Mouse (Mus musculus) mouse embryonic stem cell (cell line): ENCODE results near the gene Rtel1.

Source experiments
- in situ Hi-C, 2 experiments: fragments of 300-500 bp; cut with MboI; formaldehyde crosslinking; loops; 1 replicate in 1 of 2; 3 replicates in 1 of 2; pipeline ENCODE4 v1.14.3; 2019 to 2020; ENCODE audit warnings: low sequenced_read_pairs in 2 of 2, low pct_unique_long_range_greater_than_20kb in 1 of 2, mixed read lengths in 1 of 2; ENCODE audit not compliant: unreplicated experiment in 1 of 2

The Rtel1 gene

DNA sequence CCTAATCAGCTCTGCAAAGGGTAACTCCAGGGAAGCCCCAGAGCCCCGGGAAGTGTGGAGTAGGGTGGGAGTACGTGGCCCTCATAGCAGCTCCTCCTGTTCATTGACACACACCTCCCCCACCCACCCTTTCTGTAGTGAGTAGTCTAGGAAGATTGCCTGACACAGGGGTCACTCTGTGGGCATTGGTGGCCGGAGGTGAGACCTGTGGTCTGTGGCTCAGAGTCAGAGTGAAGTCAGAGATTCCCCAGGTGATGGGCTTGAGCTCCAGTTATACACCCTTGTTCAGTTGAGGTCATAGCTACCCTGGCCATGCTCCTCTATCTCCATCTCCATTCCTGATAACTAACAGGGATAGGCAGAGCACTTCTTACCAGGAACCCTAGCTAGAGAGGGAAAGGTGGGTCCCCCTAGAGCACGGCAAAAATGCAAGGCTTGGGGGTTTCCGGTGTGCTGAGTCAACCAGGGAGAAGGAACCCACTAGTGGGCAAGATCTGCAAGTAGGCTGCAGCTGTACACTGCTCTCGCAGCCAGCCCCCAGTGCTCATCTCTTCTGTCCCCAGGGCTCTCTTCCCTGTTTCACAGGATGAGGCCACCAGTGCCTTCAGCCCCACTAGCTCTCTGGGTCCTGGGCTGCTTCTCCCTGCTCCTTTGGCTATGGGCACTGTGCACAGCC is 62.2 kb downstream of the Rtel1 start:
- in situ Hi-C loops = no loop called here

- in situ Hi-C loops = no loop called here
These were observed 64.9 kb downstream of the Rtel1 start for GRCm38 (mm10) chr2:181384463-181384862.

DNA sequence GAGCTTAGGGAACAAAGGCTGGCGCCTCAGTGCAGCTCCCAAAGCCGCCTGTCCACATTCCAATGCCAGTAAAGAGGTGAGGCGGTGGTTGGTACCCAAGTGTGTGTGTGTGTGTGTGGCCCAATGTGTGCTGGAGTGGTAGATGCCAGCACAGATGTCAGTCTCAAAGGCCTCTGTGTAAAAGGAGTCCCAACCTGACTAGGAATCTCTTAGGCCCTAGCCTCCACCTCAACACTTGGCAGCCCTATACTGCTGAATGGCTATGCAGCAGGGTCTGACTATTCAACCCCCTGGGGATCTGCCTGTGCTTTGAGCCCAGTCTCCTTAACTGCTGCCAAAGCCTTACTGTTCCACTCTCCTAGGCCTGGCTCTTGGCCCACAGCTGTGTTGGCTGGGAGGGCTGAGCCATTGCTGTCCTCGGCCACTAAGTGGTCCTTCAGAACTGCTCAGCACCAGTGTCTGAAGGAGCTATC is 65.4 kb downstream of the Rtel1 start:
- in situ Hi-C loops = no loop called here

- in situ Hi-C loops = no loop called here
These were observed 66.3 kb downstream of the Rtel1 start for GRCm38 (mm10) chr2:181385885-181386284.

GRCm38 (mm10) chr2:181386663-181387210 is 67.2 kb downstream of the Rtel1 start:
- in situ Hi-C loops = no loop called here

DNA sequence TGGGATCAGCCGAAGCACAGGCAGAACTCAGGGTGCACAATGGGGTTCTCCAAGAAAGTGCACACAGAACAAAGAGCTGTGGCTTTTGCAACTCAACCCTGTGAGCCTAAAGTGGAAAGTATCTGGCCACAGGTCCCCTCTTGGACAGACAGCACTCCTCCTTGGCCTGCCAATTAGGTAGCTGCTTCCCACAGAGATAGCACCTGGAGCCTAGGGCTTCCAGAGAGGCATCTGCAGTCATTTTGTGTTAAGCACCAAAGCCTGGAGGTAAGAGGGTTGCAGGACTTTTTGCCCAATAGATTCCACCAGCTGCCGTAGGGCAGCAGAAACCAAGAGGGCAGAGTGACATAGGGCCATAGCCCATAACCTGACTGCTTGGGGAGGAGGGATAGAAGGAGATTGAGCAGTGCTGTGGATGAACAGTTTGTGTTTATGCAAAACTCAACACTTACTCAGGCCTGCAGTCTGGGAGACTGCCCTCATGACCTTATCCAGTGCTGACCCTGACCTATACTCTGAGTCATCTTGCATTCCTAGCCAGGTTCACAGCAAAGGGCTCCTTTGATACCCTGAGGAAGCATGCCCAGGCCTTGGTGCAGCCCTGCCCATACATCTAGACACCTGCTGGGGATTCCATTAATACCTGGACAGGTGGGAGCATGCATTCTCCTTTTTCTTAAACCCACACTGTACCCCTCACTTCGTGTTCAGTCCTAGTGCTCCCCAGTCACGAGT is 70.8 kb downstream of the Rtel1 start:
- in situ Hi-C loops = loop anchor here in 1 of 2 experiments (10.0 kb wide), 1 partner anchor 184 kb away; no protein-coding TSS in a partner anchor

DNA sequence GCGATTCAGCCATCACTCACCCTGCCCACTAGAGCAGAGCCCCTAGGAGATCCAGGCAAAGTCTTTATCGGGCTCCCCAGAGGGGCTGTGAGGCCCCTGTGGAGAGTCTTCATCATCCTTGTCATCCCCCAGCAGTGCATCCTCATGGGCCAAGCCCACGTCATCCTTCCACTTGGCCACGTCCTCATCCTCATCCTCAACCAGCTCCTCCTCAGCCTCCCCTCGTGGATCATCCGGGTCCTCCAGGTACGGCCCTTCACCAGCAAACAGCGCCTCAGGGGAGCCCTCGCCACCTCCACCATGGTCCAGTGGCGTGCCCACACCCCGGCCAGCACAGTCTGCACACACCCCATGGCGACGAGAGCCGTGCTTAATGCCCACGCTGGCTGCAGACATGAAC is 71.5 kb downstream of the Rtel1 start:
- in situ Hi-C loops = loop anchor here in 1 of 2 experiments (10.0 kb wide), 1 partner anchor 184 kb away; no protein-coding TSS in a partner anchor

DNA sequence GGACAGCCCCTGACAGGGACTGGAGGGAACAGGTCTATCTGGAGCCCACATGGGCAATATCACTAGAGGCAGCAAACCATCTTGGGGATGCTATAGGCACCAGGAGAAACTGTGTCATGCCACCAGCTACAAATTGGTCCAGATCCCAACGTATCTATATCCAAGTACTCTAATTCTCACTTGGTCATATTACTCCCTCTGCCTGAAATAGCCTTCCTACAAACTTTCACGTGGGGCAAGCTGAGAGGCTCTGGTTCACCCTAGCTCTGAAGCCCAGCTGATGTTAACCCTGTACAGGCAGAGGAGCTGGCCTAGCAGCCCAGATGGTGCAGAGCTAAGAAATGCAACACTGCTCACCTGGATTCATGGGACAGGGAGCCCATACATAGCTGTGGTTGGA is 72.0 kb downstream of the Rtel1 start:
- in situ Hi-C loops = loop anchor here in 1 of 2 experiments (10.0 kb wide), 1 partner anchor 183 kb away; no protein-coding TSS in a partner anchor

- in situ Hi-C loops = loop anchor here in 1 of 2 experiments (10.0 kb wide), 1 partner anchor 182 kb away; no protein-coding TSS in a partner anchor
These were observed 73.2 kb downstream of the Rtel1 start for GRCm38 (mm10) chr2:181392600-181393213.

DNA sequence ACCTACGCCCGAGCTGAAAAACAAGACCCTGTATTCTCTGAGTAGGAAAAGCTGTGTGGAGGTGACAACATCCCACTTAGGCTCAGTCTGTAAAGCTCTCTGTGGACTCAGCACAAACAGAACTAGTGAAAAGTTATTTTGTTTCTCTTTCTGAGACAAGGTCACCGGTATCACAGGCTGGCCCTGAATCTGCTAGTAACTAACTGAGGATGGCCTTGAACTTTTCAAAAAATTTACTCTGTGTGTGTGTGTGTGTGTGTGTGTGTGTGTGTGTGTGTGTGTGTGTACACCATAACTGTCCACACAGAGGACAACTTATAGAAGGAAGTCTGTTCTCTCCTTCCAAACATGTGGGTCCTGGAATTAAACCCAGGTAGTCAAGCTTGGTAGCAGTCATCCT is 74.5 kb downstream of the Rtel1 start:
- in situ Hi-C loops = loop anchor here in 1 of 2 experiments (10.0 kb wide), 1 partner anchor 181 kb away; no protein-coding TSS in a partner anchor

DNA sequence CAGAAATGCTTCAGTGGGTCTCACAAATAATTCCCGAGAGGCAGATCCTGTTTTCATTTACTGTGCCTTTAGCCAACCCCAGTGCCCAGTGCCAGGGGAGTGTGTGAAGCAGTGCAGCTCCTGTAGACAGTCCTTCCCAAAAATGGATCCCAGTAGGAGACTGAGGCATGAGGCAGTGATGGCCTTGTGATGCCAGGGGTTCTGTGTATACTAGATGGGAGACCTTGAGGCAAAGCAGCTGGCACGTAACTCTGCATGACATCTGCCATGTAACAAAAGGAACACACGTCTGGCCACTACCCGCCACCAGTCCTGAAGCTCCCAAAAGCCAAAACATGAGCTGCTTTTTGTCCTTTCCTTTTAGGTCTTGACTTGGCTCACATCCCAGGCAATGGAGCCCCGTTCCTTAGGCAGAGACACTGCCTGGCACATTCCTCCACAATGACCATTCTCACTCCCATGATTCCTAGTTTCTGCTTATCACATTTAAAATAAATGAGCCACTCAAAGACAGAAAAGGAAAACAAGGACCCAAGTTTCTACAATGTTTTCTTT is 77.7 kb downstream of the Rtel1 start:
- in situ Hi-C loops = loop anchor here in 1 of 2 experiments (10.0 kb wide), 1 partner anchor 178 kb away; no protein-coding TSS in a partner anchor

- in situ Hi-C loops = no loop called here
These were observed 82.0 kb downstream of the Rtel1 start for GRCm38 (mm10) chr2:181401497-181401896.

DNA sequence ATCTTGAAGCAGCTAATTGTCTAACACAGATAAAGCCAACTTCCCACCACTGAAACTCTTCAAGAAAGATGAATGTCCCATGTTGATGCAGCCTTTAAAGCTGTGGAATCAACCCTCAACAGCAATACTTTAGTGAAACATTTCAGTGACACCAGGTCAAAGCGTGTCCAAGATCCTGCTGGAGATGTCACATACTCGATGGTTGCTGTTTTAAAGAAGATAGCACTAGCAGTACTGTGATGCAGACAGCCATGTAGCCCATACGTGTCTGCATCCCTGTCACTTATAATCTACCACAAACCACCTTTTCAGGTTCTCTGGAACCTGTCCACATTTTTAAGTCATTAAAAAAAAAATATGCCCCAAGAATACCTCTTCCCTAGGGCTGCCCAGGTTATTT is 84.2 kb downstream of the Rtel1 start:
- in situ Hi-C loops = no loop called here
